Mouse (Mus musculus) cerebellum, adult 2 months (tissue): ENCODE measurements around the gene Hist2h2ab. TPM values are rescaled to one million over a fixed set of nuclear protein-coding genes. Genes with fewer than 3 reads are reported as not detected.

Experiments
- DNase-seq, 2 experiments: peaks; one replicate each; pipeline ENCODE4 v3.0.0; 2021
- H3K27ac ChIP-seq: fragments of 200-500 bp; 2 replicates; pipeline ENCODE4 v1.5.1; 2012; ENCODE audit warnings: low read length, control low read depth, inconsistent platforms; ENCODE audit not compliant: insufficient read depth
- H3K27me3 ChIP-seq: fragments of 200-500 bp; 2 replicates; pipeline ENCODE4 v1.6.1; 2012; ENCODE audit warnings: inconsistent platforms, mild to moderate bottlenecking, low read length, moderate library complexity; ENCODE audit not compliant: control insufficient read depth, insufficient read depth
- H3K4me1 ChIP-seq: fragments of 200-500 bp; 2 replicates; pipeline ENCODE4 v1.6.1; 2011; ENCODE audit warnings: low read length; ENCODE audit not compliant: control insufficient read depth, insufficient read depth
- H3K4me3 ChIP-seq: fragments of 200-500 bp; replicated peaks from 2 replicates; pipeline ENCODE3; 2011; ENCODE audit warnings: mild to moderate bottlenecking, low read depth, low read length, control low read depth; ENCODE audit not compliant: insufficient read depth
- CTCF ChIP-seq: fragments of 200-500 bp; IDR thresholded peaks from 2 replicates; pipeline ENCODE4 v1.5.1; 2011; ENCODE audit warnings: low read depth, mild to moderate bottlenecking, control low read depth, low read length, moderate library complexity, borderline replicate concordance; ENCODE audit not compliant: insufficient read depth
- POLR2A ChIP-seq: fragments of 200-500 bp; IDR thresholded peaks from 2 replicates; pipeline ENCODE4 v1.6.1; 2011; ENCODE audit warnings: low read length, control low read depth, borderline replicate concordance; ENCODE audit not compliant: insufficient read depth
- WGBS: fragments of 180-500 bp; shearing (Covaris S2); methylation state at CpG from one replicate; pipeline ENCODE4 v1.1.7; 2018; 5-methylcytosine and 5-hydroxymethylcytosine counted together
- polyA plus RNA-seq: library from polyadenylated mRNA; depleted of rRNA; stranded (reverse); fragments of >200 nt; gene quantifications from 2 replicates; pipeline ENCODE4 v1.2.3, GENCODE M21; 2012

Gene Hist2h2ab
- polyA plus RNA-seq, 1 experiment, result 2.0 TPM

- whole genome bisulfite sequencing, result 24% methylated on average over 2 of the region's 2 CpGs
These were observed 5.8 kb downstream of the Hist2h2ab start for GRCm38 (mm10) chr3:96225421-96225820.

DNA sequence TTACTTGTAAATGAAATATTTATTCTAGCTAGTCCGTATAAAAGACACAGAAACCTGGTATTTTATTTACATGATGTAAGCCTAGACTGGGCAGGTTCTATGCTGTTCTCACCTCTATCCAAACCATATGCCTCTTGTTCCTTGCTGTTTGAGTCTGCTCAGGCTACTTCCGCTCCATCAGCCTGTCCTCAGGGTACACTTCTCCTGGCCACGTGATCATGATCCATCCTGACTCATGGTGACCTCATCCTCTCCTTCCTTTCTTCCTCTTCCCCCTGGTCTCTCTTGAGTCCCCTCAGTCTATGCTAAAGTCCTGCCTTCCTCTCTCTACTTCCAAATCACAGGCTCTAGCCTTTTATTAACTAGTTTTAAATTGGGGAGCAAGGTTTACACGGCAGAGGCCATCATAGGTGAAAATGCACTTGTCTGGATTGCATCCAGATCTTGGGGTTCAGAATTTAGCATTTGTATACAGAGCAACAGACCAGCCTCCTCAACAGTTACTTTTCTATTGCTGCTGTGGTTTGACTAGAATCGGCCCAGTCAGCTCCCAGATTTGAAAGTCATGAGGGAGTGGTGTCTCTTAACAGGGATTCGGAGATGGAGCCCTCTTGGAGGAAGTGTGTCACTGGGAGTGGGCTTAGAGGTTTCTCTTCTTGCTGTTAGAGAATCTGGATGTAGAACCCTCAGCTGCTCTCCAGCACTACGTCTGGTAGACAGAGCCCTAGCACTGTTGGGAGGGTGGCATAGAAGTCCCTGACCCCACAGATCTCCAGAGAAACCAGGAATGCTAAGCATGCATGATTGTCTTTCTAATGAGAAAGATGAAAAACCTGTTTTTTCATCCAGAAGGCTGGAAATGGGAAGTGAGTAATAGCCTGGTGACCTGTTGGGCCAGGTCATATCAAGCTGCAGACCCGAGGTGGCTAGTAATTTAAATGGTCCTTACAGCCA lies 7.3 kb downstream of the Hist2h2ab start:
- DNase-seq, result no peak
- Histone ChIP-seq H3K4me1 (peaks cover 12% of the 10 kb centered on the region; the same call in 1 of the 2 replicates), H3K27me3 (no peaks in the 10 kb centered on the region), H3K4me3 (no peak overlapping the region), H3K27ac (no peak overlapping the region)
- TF ChIP-seq POLR2A (no peak), CTCF (no peak)
- WGBS, result 71% methylated on average over 8 of the region's 8 CpGs

More at GRCm38 (mm10) chr3:96225421-96225820, 5.8 kb downstream of the Hist2h2ab start:
- DNase-seq, result no peak
- no peak overlapping the region for H3K27ac ChIP-seq
- peaks cover 12% of the 10 kb centered on the region; the same call in 1 of the 2 replicates for H3K4me1 ChIP-seq
- no peaks in the 10 kb centered on the region for H3K27me3 ChIP-seq
- TF ChIP-seq CTCF (no peak), POLR2A (no peak)
- H3K4me3 ChIP-seq, result no peak overlapping the region

- 82% methylated on average over 2 of the region's 2 CpGs for WGBS
These were observed 9.2 kb downstream of the Hist2h2ab start for GRCm38 (mm10) chr3:96228828-96229227.

DNA sequence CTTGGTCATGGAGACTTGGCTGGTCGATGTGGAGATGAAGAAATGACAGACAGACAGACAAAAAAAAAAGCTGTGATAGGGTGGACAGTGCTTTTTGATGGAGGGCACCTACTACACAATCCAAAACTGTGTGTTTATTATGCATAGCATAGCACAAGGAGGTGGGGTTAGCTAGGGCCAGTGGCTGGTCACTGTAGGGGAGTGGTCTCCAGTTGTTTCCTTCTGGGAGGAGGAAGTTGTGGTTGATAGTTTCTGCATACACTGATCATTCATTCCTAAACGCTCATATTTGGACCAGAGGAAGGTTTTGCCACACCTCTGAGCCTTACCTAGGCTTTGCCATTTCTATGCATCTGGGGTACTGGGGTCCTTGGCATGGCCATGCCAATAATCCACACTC lies 10.7 kb downstream of the Hist2h2ab start:
- TF ChIP-seq CTCF, result no peak
- TF ChIP-seq POLR2A, result no peak
- no peak for DNase-seq
- no peak overlapping the region for H3K27ac ChIP-seq
- WGBS, result 83% methylated on average over 2 of the region's 2 CpGs
- H3K4me3 ChIP-seq, result no peak overlapping the region
- H3K4me1 ChIP-seq, result peaks cover 3% of the 10 kb centered on the region; the same call in 1 of the 2 replicates
- H3K27me3 ChIP-seq, result no peaks in the 10 kb centered on the region

More at GRCm38 (mm10) chr3:96228828-96229227, 9.2 kb downstream of the Hist2h2ab start:
- no peak for TF ChIP-seq CTCF
- TF ChIP-seq POLR2A, result no peak
- no peak overlapping the region for H3K27ac ChIP-seq
- H3K27me3 ChIP-seq, result no peaks in the 10 kb centered on the region
- H3K4me3 ChIP-seq, result no peak overlapping the region
- no peak for DNase-seq
- H3K4me1 ChIP-seq, result peaks cover 8% of the 10 kb centered on the region; the same call in 1 of the 2 replicates

DNA sequence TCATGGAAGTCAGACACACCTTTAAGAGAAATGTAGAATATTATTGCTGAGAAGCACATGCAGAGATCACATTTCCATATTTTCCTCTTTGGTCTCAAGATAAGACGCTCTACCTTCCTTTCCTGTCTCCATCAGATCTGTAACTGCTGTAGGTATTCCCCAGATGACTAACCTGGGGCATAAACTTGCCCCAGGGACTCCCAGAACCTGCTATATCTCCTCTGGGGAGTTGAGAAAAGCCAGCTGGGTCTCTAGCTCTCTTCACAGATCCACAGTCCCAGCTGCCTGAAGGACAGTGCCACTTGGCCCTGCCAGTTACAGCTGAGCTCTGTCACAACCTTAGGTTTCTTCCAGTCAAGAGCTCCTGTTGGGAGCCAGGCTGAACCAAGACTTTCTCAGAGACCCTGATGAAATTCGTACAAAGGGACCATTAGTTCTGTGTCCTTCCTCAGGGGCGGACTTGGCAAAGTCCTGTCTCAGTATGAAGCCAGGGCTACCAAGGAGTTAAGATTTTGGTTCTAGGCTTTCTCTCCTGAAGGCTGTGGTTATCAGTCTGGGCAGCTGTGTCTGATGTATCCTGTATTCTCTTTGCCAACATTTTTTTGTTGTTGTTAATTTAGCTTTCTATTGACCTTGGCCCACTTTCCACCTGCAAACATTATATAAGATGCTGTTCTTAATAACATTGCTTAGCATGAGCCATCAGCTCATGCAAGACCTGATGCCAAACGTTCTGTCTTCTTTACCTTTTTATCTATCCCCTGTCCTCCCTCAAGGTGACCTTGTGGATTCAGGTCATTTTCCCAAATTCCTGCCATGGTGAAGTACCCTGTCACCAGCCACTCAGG lies 11.5 kb downstream of the Hist2h2ab start:
- H3K4me1 ChIP-seq, result no peaks in the 10 kb centered on the region
- TF ChIP-seq POLR2A (no peak), CTCF (no peak)
- no peak for DNase-seq
- 67% methylated on average over 4 of the region's 4 CpGs for WGBS
- no peaks in the 10 kb centered on the region for H3K27me3 ChIP-seq
- 0 out of 2 replicates have a peak overlapping the region, but pooled peaks have one; percentile 21 for H3K27ac ChIP-seq
- H3K4me3 ChIP-seq, result no peak overlapping the region

GRCm38 (mm10) chr3:96231758-96232120 lies 12.1 kb downstream of the Hist2h2ab start:
- H3K4me1 ChIP-seq, result no peaks in the 10 kb centered on the region
- DNase-seq, result no peak
- no peaks in the 10 kb centered on the region for H3K27me3 ChIP-seq
- TF ChIP-seq POLR2A (no peak), CTCF (no peak)
- WGBS, result 68% methylated on average over 2 of the region's 2 CpGs
- H3K4me3 ChIP-seq, result no peak overlapping the region
- 0 out of 2 replicates have a peak overlapping the region, but pooled peaks have one; percentile 21 for H3K27ac ChIP-seq

- TF ChIP-seq CTCF (no peak), POLR2A (no peak)
- Histone ChIP-seq H3K27me3 (no peaks in the 10 kb centered on the region), H3K27ac (no peak overlapping the region), H3K4me1 (no peaks in the 10 kb centered on the region), H3K4me3 (no peak overlapping the region)
- no peak for DNase-seq
- 67% methylated on average over 2 of the region's 2 CpGs for WGBS
These were observed 15.2 kb downstream of the Hist2h2ab start for GRCm38 (mm10) chr3:96234914-96235313.
